Mouse (Mus musculus) testis, adult 2 months (tissue): ENCODE results near the gene Adam12. TPM values are rescaled to one million over a fixed set of nuclear protein-coding genes. Genes with fewer than 3 reads are reported as not detected.

ENCODE experiments used
- H3K27ac ChIP-seq: fragments of 200-500 bp; 2 replicates; pipeline ENCODE4 v1.5.1; 2012; ENCODE audit warnings: low read depth, low read length; ENCODE audit not compliant: control insufficient read depth, insufficient read depth
- H3K27me3 ChIP-seq: fragments of 200-500 bp; 2 replicates; pipeline ENCODE4 v1.6.1; 2012; ENCODE audit warnings: mild to moderate bottlenecking, low read length, moderate library complexity; ENCODE audit not compliant: control insufficient read depth, insufficient read depth
- H3K36me3 ChIP-seq: fragments of 200-500 bp; 2 replicates; pipeline ENCODE4 v1.6.1; 2012; ENCODE audit warnings: mild to moderate bottlenecking, low read length; ENCODE audit not compliant: control insufficient read depth, insufficient read depth
- H3K4me1 ChIP-seq: fragments of 200-500 bp; 2 replicates; pipeline ENCODE4 v1.6.1; 2012; ENCODE audit warnings: low read length; ENCODE audit not compliant: control insufficient read depth, insufficient read depth
- H3K4me3 ChIP-seq: fragments of 200-500 bp; 2 replicates; pipeline ENCODE4 v1.5.1; 2012; ENCODE audit warnings: low read depth, mild to moderate bottlenecking, low read length, moderate library complexity, mixed read lengths; ENCODE audit not compliant: control insufficient read depth
- CTCF ChIP-seq: fragments of 200-500 bp; IDR thresholded peaks from 2 replicates; pipeline ENCODE4 v1.5.1; 2012; ENCODE audit warnings: low read depth, mild to moderate bottlenecking, inconsistent platforms, low read length, moderate library complexity; ENCODE audit not compliant: control insufficient read depth, insufficient read depth, insufficient replicate concordance
- POLR2A ChIP-seq: fragments of 200-500 bp; IDR thresholded peaks from 2 replicates; pipeline ENCODE4 v1.6.1; 2012; ENCODE audit warnings: low read depth, mild to moderate bottlenecking, inconsistent platforms, low read length, moderate library complexity; ENCODE audit not compliant: control insufficient read depth
- polyA plus RNA-seq: library from polyadenylated mRNA; depleted of rRNA; stranded (reverse); fragments of >200 nt; gene quantifications from 2 replicates; pipeline ENCODE4 v1.2.3, GENCODE M21; 2012

Adam12 gene
- polyA plus RNA-seq, 1 experiment = 0.51 TPM

- no peak overlapping the region; the same call in 1 of the 2 replicates for H3K27ac ChIP-seq
- H3K27me3 ChIP-seq = no peaks in the 10 kb centered on the region
- peaks cover 6% of the 10 kb centered on the region; the same call in 1 of the 2 replicates for H3K4me1 ChIP-seq
- no peak overlapping the region for H3K4me3 ChIP-seq
- H3K36me3 ChIP-seq = no peaks in the 10 kb centered on the region
- TF ChIP-seq CTCF (no peak), POLR2A (no peak)
Measured at GRCm38 (mm10) chr7:134027020-134027415, 204.9 kb downstream of the Adam12 start.

- H3K36me3 ChIP-seq = no peaks in the 10 kb centered on the region
- H3K4me3 ChIP-seq = no peak overlapping the region
- H3K27ac ChIP-seq = peak overlapping the region; percentile 72
- TF ChIP-seq POLR2A = no peak
- no peak for TF ChIP-seq CTCF
- no peaks in the 10 kb centered on the region for H3K27me3 ChIP-seq
- peaks cover 6% of the 10 kb centered on the region; the same call in 1 of the 2 replicates for H3K4me1 ChIP-seq
Measured at GRCm38 (mm10) chr7:134026200-134027019, 205.5 kb downstream of the Adam12 start.

DNA sequence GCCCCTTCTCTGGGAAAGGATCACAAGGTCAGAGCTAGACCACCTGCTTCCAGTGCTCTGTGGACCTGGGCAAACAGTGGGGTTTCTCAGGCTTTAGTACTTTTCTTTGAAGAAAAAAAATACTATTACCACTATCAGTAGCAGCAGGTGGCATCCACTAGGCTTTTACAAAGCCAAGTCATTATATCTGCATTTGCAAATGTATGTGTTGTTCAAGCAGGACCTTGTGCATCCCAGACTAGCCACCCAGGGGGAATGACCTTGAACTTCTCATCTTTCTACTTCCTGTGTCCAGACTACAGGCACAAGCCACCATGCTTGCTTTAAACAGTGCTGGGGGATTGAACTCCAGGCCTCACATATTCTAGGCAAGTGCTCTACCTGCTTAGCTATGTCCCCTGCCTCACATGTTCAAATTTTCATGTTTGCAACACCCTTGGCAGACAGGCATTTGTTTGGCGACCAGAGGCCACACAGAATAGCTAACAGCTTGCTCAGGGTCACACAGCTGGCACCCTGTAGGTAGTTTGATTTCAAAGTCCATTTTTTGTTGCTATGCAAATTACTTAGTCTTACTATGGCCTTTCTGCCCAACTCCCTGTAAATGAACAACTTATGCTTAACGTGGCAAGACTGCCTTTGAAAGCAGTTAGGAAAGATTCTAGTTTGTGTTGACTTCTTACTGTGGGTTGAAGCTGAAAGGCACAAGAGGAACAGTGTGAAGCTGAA, 209.6 kb downstream of the Adam12 start:
- no peaks in the 10 kb centered on the region for H3K36me3 ChIP-seq
- H3K27me3 ChIP-seq = no peaks in the 10 kb centered on the region
- TF ChIP-seq POLR2A (no peak), CTCF (no peak)
- no peak overlapping the region for H3K4me3 ChIP-seq
- peaks cover 6% of the 10 kb centered on the region; the same call in 1 of the 2 replicates for H3K4me1 ChIP-seq
- no peak overlapping the region for H3K27ac ChIP-seq

DNA sequence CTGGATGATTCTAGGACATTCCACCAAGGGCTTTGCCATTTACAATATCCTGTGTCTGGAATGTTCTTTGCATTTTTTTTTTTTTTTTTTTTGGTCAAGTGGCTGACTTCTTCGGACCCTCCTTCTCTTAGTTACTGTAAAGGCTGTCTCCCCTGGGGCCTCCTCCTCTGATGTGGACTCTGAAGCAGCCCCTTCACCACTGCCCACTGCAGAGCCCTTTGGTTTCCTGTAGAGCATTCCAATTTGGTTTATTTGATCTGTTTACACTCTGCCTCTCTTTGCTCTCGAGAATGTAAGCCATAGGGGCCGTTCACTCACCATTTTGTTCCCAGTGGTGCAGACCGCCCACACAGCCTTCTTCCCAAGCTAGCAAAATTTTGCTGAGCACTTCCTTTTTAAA, 216.7 kb downstream of the Adam12 start:
- TF ChIP-seq POLR2A (no peak), CTCF (no peak)
- no peaks in the 10 kb centered on the region for H3K27me3 ChIP-seq
- H3K27ac ChIP-seq = no peak overlapping the region
- peaks cover 4% of the 10 kb centered on the region for H3K4me1 ChIP-seq
- H3K4me3 ChIP-seq = no peak overlapping the region
- no peaks in the 10 kb centered on the region for H3K36me3 ChIP-seq

GRCm38 (mm10) chr7:134014733-134015132, 217.2 kb downstream of the Adam12 start:
- Histone ChIP-seq H3K36me3 (no peaks in the 10 kb centered on the region), H3K4me1 (peaks cover 4% of the 10 kb centered on the region), H3K27me3 (no peaks in the 10 kb centered on the region), H3K4me3 (no peak overlapping the region), H3K27ac (no peak overlapping the region)
- TF ChIP-seq CTCF = no peak
- no peak for TF ChIP-seq POLR2A

- Histone ChIP-seq H3K4me3 (no peak overlapping the region), H3K27ac (no peak overlapping the region), H3K4me1 (no peaks in the 10 kb centered on the region), H3K36me3 (no peaks in the 10 kb centered on the region), H3K27me3 (no peaks in the 10 kb centered on the region)
- TF ChIP-seq CTCF = no peak
- no peak for TF ChIP-seq POLR2A
Measured at GRCm38 (mm10) chr7:134009157-134009556, 222.8 kb downstream of the Adam12 start.

- Histone ChIP-seq H3K27ac (no peak overlapping the region), H3K4me3 (no peak overlapping the region), H3K27me3 (no peaks in the 10 kb centered on the region), H3K4me1 (no peaks in the 10 kb centered on the region), H3K36me3 (no peaks in the 10 kb centered on the region)
- TF ChIP-seq CTCF = no peak
- no peak for TF ChIP-seq POLR2A
Measured at GRCm38 (mm10) chr7:134007942-134008361, 224.0 kb downstream of the Adam12 start.
